Mouse (Mus musculus): ENCODE results near the gene Acsl5. TPM values are rescaled to one million over a fixed set of nuclear protein-coding genes. Genes with fewer than 3 reads are reported as not detected.

Gene Acsl5
- polyA plus RNA-seq, 1 experiment from 2014 or later, result 414 TPM

GRCm38 (mm10) chr19:55232136-55232535 is 19.6 kb upstream of the Acsl5 start:
- 33% methylated on average over 8 of the region's 8 CpGs for WGBS (ENCODE audit: insufficient replicate concordance)
- H3K4me1 ChIP-seq (ENCODE audit: insufficient read depth), result peaks cover 2% of the 10 kb centered on the region; the same call in 1 of the 2 replicates
- peak overlapping the region; percentile 25; the same call in 1 of the 2 replicates for H3K27ac ChIP-seq (ENCODE audit: low read depth)
- ATAC-seq (peak; percentile 93), DNase-seq (peak; percentile 61)
- H3K36me3 ChIP-seq (replicated peaks; ENCODE audit: insufficient read depth, low read length), result no peaks in the 10 kb centered on the region
- no peak overlapping the region; the same call in 1 of the 2 replicates for H3K4me2 ChIP-seq (ENCODE audit: low read depth, low read length)
- no peaks in the 10 kb centered on the region for H3K27me3 ChIP-seq (ENCODE audit: insufficient read depth, low read length)
- TF ChIP-seq EP300 (IDR thresholded peaks at IDR 0.05; ENCODE audit: low read depth), result peak; percentile 85
- TF ChIP-seq CTCF (IDR thresholded peaks at IDR 0.05; ENCODE audit: low read depth), result no peak
- no peaks in the 10 kb centered on the region for H3K9me3 ChIP-seq (ENCODE audit: low read length)
- H3K4me3 ChIP-seq (ENCODE audit: low read depth, low read length), result no peak overlapping the region
- no peak overlapping the region for H3K9ac ChIP-seq (replicated peaks)

GRCm38 (mm10) chr19:55236026-55236425 is 15.7 kb upstream of the Acsl5 start:
- ATAC-seq (no peak), DNase-seq (no peak)
- WGBS (ENCODE audit: insufficient replicate concordance), result 11% methylated on average over 2 of the region's 2 CpGs
- H3K4me3 ChIP-seq (ENCODE audit: low read depth, low read length), result no peak overlapping the region
- H3K27ac ChIP-seq (ENCODE audit: low read depth), result no peak overlapping the region
- H3K27me3 ChIP-seq (ENCODE audit: insufficient read depth, low read length), result no peaks in the 10 kb centered on the region
- H3K4me2 ChIP-seq (ENCODE audit: low read depth, low read length), result no peak overlapping the region
- H3K4me1 ChIP-seq (ENCODE audit: insufficient read depth), result peaks cover 2% of the 10 kb centered on the region; the same call in 1 of the 2 replicates
- TF ChIP-seq CTCF (IDR thresholded peaks at IDR 0.05; ENCODE audit: low read depth), result no peak
- peak; percentile 17; the same call in 1 of the 2 replicates for TF ChIP-seq EP300 (IDR thresholded peaks at IDR 0.05; ENCODE audit: low read depth)
- H3K36me3 ChIP-seq (replicated peaks; ENCODE audit: insufficient read depth, low read length), result no peaks in the 10 kb centered on the region
- H3K9ac ChIP-seq (replicated peaks), result no peak overlapping the region
- H3K9me3 ChIP-seq (ENCODE audit: low read length), result no peaks in the 10 kb centered on the region

GRCm38 (mm10) chr19:55236564-55236963 is 15.2 kb upstream of the Acsl5 start:
- H3K9ac ChIP-seq (replicated peaks), result no peak overlapping the region
- no peaks in the 10 kb centered on the region for H3K9me3 ChIP-seq (ENCODE audit: low read length)
- no peak for DNase-seq
- TF ChIP-seq EP300 (IDR thresholded peaks at IDR 0.05; ENCODE audit: low read depth), result no peak
- no peak for TF ChIP-seq CTCF (IDR thresholded peaks at IDR 0.05; ENCODE audit: low read depth)
- H3K27ac ChIP-seq (ENCODE audit: low read depth), result no peak overlapping the region
- peaks cover 2% of the 10 kb centered on the region; the same call in 1 of the 2 replicates for H3K4me1 ChIP-seq (ENCODE audit: insufficient read depth)
- H3K36me3 ChIP-seq (replicated peaks; ENCODE audit: insufficient read depth, low read length), result no peaks in the 10 kb centered on the region
- no peak overlapping the region for H3K4me2 ChIP-seq (ENCODE audit: low read depth, low read length)
- ATAC-seq, result no peak
- H3K27me3 ChIP-seq (ENCODE audit: insufficient read depth, low read length), result no peaks in the 10 kb centered on the region
- WGBS (ENCODE audit: insufficient replicate concordance), result 73% methylated on average over 5 of the region's 5 CpGs
- H3K4me3 ChIP-seq (ENCODE audit: low read depth, low read length), result no peak overlapping the region

- Histone ChIP-seq H3K36me3 (replicated peaks; ENCODE audit: insufficient read depth, low read length) (no peaks in the 10 kb centered on the region), H3K4me3 (ENCODE audit: low read depth, low read length) (no peak overlapping the region), H3K4me2 (ENCODE audit: low read depth, low read length) (no peak overlapping the region), H3K9ac (replicated peaks) (no peak overlapping the region), H3K27me3 (ENCODE audit: insufficient read depth, low read length) (no peaks in the 10 kb centered on the region), H3K27ac (ENCODE audit: low read depth) (no peak overlapping the region), H3K4me1 (ENCODE audit: insufficient read depth) (no peaks in the 10 kb centered on the region; the same call in 1 of the 2 replicates), H3K9me3 (ENCODE audit: low read length) (no peaks in the 10 kb centered on the region)
- no peak for TF ChIP-seq EP300 (IDR thresholded peaks at IDR 0.05; ENCODE audit: low read depth)
- TF ChIP-seq CTCF (IDR thresholded peaks at IDR 0.05; ENCODE audit: low read depth), result no peak
- 61% methylated on average over 6 of the region's 6 CpGs for WGBS (ENCODE audit: insufficient replicate concordance)
- ATAC-seq (no peak), DNase-seq (no peak)
Observed at GRCm38 (mm10) chr19:55239766-55240426, 11.8 kb upstream of the Acsl5 start.

- ATAC-seq (no peak), DNase-seq (no peak)
- H3K9ac ChIP-seq (replicated peaks), result no peak within 1 kb of the TSS
- 77% methylated on average over 6 of the region's 6 CpGs for WGBS (ENCODE audit: insufficient replicate concordance)
- H3K27ac ChIP-seq (ENCODE audit: low read depth), result no peak within 1 kb of the TSS
- H3K4me1 ChIP-seq (ENCODE audit: insufficient read depth), result peaks cover 3% of the 10 kb centered on the region; the same call in 1 of the 2 replicates
- TF ChIP-seq EP300 (IDR thresholded peaks at IDR 0.05; ENCODE audit: low read depth) (no peak), CTCF (IDR thresholded peaks at IDR 0.05; ENCODE audit: low read depth) (no peak)
- H3K9me3 ChIP-seq (ENCODE audit: low read length), result no peaks in the 10 kb centered on the region
- no peaks in the 10 kb centered on the region for H3K27me3 ChIP-seq (ENCODE audit: insufficient read depth, low read length)
- H3K36me3 ChIP-seq (replicated peaks; ENCODE audit: insufficient read depth, low read length), result no peaks in the 10 kb centered on the region
- no peak within 1 kb of the TSS for H3K4me2 ChIP-seq (ENCODE audit: low read depth, low read length)
- H3K4me3 ChIP-seq (ENCODE audit: low read depth, low read length), result no peak within 1 kb of the TSS
Observed at GRCm38 (mm10) chr19:55241186-55241645, 10.5 kb upstream of the Acsl5 start, which contains the start of gene Gucy2g. Gene Gucy2g (minus strand): TSS chr19:55241236.

- TF ChIP-seq EP300 (IDR thresholded peaks at IDR 0.05; ENCODE audit: low read depth), result peak; percentile 78
- TF ChIP-seq CTCF (IDR thresholded peaks at IDR 0.05; ENCODE audit: low read depth), result peak; percentile 70
- ATAC-seq (peak; percentile 82), DNase-seq (peak; percentile 57)
- H3K9ac ChIP-seq (replicated peaks), result no peak overlapping the region
- no peaks in the 10 kb centered on the region for H3K27me3 ChIP-seq (ENCODE audit: insufficient read depth, low read length)
- no peaks in the 10 kb centered on the region for H3K9me3 ChIP-seq (ENCODE audit: low read length)
- peaks cover 16% of the 10 kb centered on the region for H3K4me1 ChIP-seq (ENCODE audit: insufficient read depth)
- H3K36me3 ChIP-seq (replicated peaks; ENCODE audit: insufficient read depth, low read length), result no peaks in the 10 kb centered on the region
- WGBS (ENCODE audit: insufficient replicate concordance), result 37% methylated on average over 7 of the region's 7 CpGs
- no peak overlapping the region for H3K4me3 ChIP-seq (ENCODE audit: low read depth, low read length)
- H3K4me2 ChIP-seq (ENCODE audit: low read depth, low read length), result no peak overlapping the region
- 0 out of 2 replicates have a peak overlapping the region, but pooled peaks have one; percentile 66 for H3K27ac ChIP-seq (ENCODE audit: low read depth)
Observed at GRCm38 (mm10) chr19:55244791-55245231, 6.9 kb upstream of the Acsl5 start.
